Mouse (Mus musculus): ENCODE results near the gene Bet1. TPM values are rescaled to one million over a fixed set of nuclear protein-coding genes. Genes with fewer than 3 reads are reported as not detected.

Bet1 gene
- 31.5 and 36.7 TPM in 2 replicates for polyA plus RNA-seq (2015; fragmentation: Nextera tagmentation; extraction: Ambion mirVana)

DNA sequence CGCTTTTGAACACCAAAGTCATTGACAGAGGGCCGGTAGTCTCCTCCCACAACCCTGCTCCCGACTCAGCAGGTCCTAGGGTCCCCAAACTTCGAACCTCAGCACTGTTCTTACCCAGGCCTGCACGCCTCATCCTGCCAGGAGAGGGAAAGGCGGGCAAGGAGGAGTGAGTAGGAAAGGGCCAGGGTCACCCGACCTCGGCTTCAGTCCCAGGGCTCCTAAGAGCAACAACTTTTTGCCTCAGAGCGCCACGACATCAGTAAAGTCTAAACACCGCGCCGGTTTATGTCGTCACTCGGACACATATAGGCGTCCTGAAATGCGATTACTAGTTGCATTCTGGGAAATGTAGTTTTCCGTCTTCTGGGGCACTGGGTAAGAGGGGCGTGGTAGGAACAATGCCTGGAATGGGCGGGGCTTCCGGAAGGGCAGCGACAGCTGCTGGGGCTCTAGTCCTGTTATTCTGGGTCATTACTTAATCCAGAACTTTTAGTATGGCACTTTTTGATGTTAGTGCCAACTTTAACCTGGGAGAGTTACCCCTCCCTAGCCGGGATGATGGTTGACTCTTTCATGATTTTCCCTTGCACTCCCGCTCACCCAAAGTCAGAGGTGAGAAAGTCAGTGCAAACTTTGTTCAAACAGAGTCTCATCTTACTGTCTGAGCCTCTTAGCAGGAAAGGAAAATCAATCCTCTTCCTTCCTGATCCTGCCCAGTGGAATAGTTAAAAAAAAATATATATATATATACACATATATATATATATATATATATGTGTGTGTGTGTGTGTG, at the start of gene Bet1:
Bet1 (minus strand) TSS at position 310 of the 792 bp plus-strand sequence.
- Histone ChIP-seq H3K27me3 (replicated peaks; ENCODE audit: control insufficient read depth, insufficient read depth, low read length) (no peaks in the 10 kb centered on the region), H3K36me3 (ENCODE audit: control insufficient read depth, insufficient read depth) (no peaks in the 10 kb centered on the region)
- 2% methylated on average over 24 of the region's 24 CpGs for WGBS

GRCm38 (mm10) chr6:4132239-4132638, 45.5 kb upstream of the Bet1 start:
- no peaks in the 10 kb centered on the region for H3K9me3 ChIP-seq (ENCODE audit: control insufficient read depth, low read length)
- no peaks in the 10 kb centered on the region for H3K36me3 ChIP-seq (ENCODE audit: control insufficient read depth, insufficient read depth)
- no peaks in the 10 kb centered on the region for H3K4me1 ChIP-seq (replicated peaks; ENCODE audit: control insufficient read depth, insufficient read depth, low read length)
- H3K27me3 ChIP-seq (replicated peaks; ENCODE audit: control insufficient read depth, insufficient read depth, low read length): no peaks in the 10 kb centered on the region
- H3K4me2 ChIP-seq (ENCODE audit: low read length): no peak overlapping the region
- H3K4me3 ChIP-seq (replicated peaks; ENCODE audit: low read length): no peak overlapping the region
- ATAC-seq: no peak
- no peak overlapping the region for H3K9ac ChIP-seq (replicated peaks; ENCODE audit: low read depth, low read length)
- 65% methylated on average over 7 of the region's 7 CpGs for WGBS
- H3K27ac ChIP-seq (ENCODE audit: low read length): no peak overlapping the region

More for the DNA sequence above, at the start of gene Bet1:
- Histone ChIP-seq H3K4me2 (ENCODE audit: low read length) (peak within 1 kb of the TSS; percentile 65), H3K4me1 (replicated peaks; ENCODE audit: control insufficient read depth, insufficient read depth, low read length) (peaks cover 3% of the 10 kb centered on the region), H3K9me3 (ENCODE audit: control insufficient read depth, low read length) (no peaks in the 10 kb centered on the region), H3K27ac (ENCODE audit: low read length) (no peak within 1 kb of the TSS), H3K4me3 (replicated peaks; ENCODE audit: low read length) (peak within 1 kb of the TSS; percentile 96), H3K9ac (replicated peaks; ENCODE audit: low read depth, low read length) (peak within 1 kb of the TSS; percentile 72)
- ATAC-seq: peak; percentile 100

GRCm38 (mm10) chr6:4131149-4131548, 44.4 kb upstream of the Bet1 start:
- 30% methylated on average over 2 of the region's 2 CpGs for WGBS
- H3K27me3 ChIP-seq (replicated peaks; ENCODE audit: control insufficient read depth, insufficient read depth, low read length): no peaks in the 10 kb centered on the region

DNA sequence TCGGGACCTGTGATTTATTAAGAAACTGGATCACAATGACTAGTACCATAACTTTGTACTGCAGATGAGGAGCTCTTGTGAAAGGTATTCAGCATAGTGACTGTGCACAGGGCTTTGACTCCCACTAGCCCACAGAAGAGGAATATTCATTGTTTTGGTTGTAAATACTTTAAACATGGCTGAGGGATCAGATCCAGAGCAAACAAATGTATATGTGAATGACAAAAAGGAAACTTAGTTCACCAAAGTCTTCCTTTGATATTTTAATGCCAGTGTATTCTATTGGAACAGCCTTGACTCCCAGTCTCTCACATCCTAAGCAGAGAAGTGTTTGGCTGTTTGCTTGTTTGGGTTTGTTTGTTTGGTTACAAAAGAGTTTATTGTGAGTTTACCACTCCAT, 31.8 kb upstream of the Bet1 start:
- H3K4me3 ChIP-seq (replicated peaks; ENCODE audit: low read length): no peak overlapping the region
- no peak for ATAC-seq
- no peak overlapping the region for H3K27ac ChIP-seq (ENCODE audit: low read length)
- WGBS: 91% methylated on average over 1 of the region's 1 CpGs
- no peaks in the 10 kb centered on the region for H3K9me3 ChIP-seq (ENCODE audit: control insufficient read depth, low read length)
- no peaks in the 10 kb centered on the region for H3K36me3 ChIP-seq (ENCODE audit: control insufficient read depth, insufficient read depth)
- H3K4me1 ChIP-seq (replicated peaks; ENCODE audit: control insufficient read depth, insufficient read depth, low read length): no peaks in the 10 kb centered on the region
- H3K4me2 ChIP-seq (ENCODE audit: low read length): no peak overlapping the region
- no peaks in the 10 kb centered on the region for H3K27me3 ChIP-seq (replicated peaks; ENCODE audit: control insufficient read depth, insufficient read depth, low read length)
- H3K9ac ChIP-seq (replicated peaks; ENCODE audit: low read depth, low read length): no peak overlapping the region

More at GRCm38 (mm10) chr6:4131149-4131548, 44.4 kb upstream of the Bet1 start:
- ATAC-seq: no peak
- H3K4me3 ChIP-seq (replicated peaks; ENCODE audit: low read length): no peak overlapping the region
- H3K9me3 ChIP-seq (ENCODE audit: control insufficient read depth, low read length): no peaks in the 10 kb centered on the region
- no peaks in the 10 kb centered on the region for H3K4me1 ChIP-seq (replicated peaks; ENCODE audit: control insufficient read depth, insufficient read depth, low read length)
- no peaks in the 10 kb centered on the region for H3K36me3 ChIP-seq (ENCODE audit: control insufficient read depth, insufficient read depth)
- no peak overlapping the region for H3K4me2 ChIP-seq (ENCODE audit: low read length)
- H3K9ac ChIP-seq (replicated peaks; ENCODE audit: low read depth, low read length): no peak overlapping the region
- no peak overlapping the region for H3K27ac ChIP-seq (ENCODE audit: low read length)

DNA sequence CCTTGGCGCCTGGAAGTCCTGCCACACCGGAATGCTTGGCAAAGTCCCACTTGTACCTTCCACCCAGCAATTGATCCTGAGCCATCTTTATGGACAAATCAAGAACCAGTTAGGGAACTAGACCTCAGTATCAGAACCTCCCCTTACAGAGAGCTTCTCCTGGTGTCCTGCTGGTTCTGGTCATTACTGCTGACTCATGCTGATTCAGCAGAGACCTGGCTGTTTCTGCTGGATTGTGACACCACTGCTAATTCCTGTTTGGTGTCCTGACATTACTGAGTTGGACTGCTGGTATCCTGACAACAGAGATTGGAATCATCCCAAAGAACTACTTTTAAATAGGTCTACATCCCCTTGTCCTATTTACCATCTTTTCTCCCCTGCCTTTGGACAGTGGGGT, 3.7 kb upstream of the Bet1 start:
- no peaks in the 10 kb centered on the region for H3K36me3 ChIP-seq (ENCODE audit: control insufficient read depth, insufficient read depth)
- H3K27ac ChIP-seq (ENCODE audit: low read length): no peak overlapping the region
- no peak overlapping the region for H3K4me2 ChIP-seq (ENCODE audit: low read length)
- ATAC-seq: no peak
- H3K4me3 ChIP-seq (replicated peaks; ENCODE audit: low read length): no peak overlapping the region
- WGBS: 91% methylated on average over 2 of the region's 2 CpGs
- peaks cover 3% of the 10 kb centered on the region for H3K4me1 ChIP-seq (replicated peaks; ENCODE audit: control insufficient read depth, insufficient read depth, low read length)
- H3K9me3 ChIP-seq (ENCODE audit: control insufficient read depth, low read length): no peaks in the 10 kb centered on the region
- H3K9ac ChIP-seq (replicated peaks; ENCODE audit: low read depth, low read length): no peak overlapping the region
- no peaks in the 10 kb centered on the region for H3K27me3 ChIP-seq (replicated peaks; ENCODE audit: control insufficient read depth, insufficient read depth, low read length)

DNA sequence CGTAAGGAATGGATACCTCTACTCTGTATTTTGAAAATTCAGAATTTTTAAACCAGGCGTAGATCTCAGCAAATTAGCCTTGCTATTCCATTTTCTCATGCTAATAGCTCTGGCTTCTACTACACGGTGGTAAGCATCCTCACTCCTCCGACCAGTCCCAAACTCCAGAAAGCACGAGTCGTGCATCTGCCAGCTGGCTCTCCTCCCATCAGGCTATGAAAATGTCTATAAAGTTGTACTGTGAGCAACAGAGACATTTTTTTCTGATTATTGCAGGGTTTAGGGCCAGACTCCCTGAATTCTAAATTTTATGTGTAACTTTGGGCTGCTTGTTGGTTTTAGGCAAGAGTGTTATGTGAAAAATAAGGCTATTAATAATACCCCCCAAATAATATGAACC, 14.5 kb downstream of the Bet1 start:
- no peak overlapping the region for H3K27ac ChIP-seq (ENCODE audit: low read length)
- 80% methylated on average over 6 of the region's 6 CpGs for WGBS
- no peak overlapping the region for H3K4me2 ChIP-seq (ENCODE audit: low read length)
- no peak for ATAC-seq
- H3K9me3 ChIP-seq (ENCODE audit: control insufficient read depth, low read length): no peaks in the 10 kb centered on the region
- H3K27me3 ChIP-seq (replicated peaks; ENCODE audit: control insufficient read depth, insufficient read depth, low read length): no peaks in the 10 kb centered on the region
- H3K9ac ChIP-seq (replicated peaks; ENCODE audit: low read depth, low read length): no peak overlapping the region
- H3K36me3 ChIP-seq (ENCODE audit: control insufficient read depth, insufficient read depth): no peaks in the 10 kb centered on the region
- H3K4me1 ChIP-seq (replicated peaks; ENCODE audit: control insufficient read depth, insufficient read depth, low read length): no peaks in the 10 kb centered on the region
- no peak overlapping the region for H3K4me3 ChIP-seq (replicated peaks; ENCODE audit: low read length)

- Histone ChIP-seq H3K4me2 (ENCODE audit: low read length) (no peak overlapping the region), H3K27me3 (replicated peaks; ENCODE audit: control insufficient read depth, insufficient read depth, low read length) (no peaks in the 10 kb centered on the region), H3K27ac (ENCODE audit: low read length) (no peak overlapping the region), H3K9ac (replicated peaks; ENCODE audit: low read depth, low read length) (no peak overlapping the region), H3K4me1 (replicated peaks; ENCODE audit: control insufficient read depth, insufficient read depth, low read length) (no peaks in the 10 kb centered on the region), H3K36me3 (ENCODE audit: control insufficient read depth, insufficient read depth) (no peaks in the 10 kb centered on the region), H3K9me3 (ENCODE audit: control insufficient read depth, low read length) (no peaks in the 10 kb centered on the region), H3K4me3 (replicated peaks; ENCODE audit: low read length) (no peak overlapping the region)
- no peak for ATAC-seq
These were observed 17.1 kb downstream of the Bet1 start for GRCm38 (mm10) chr6:4069714-4070113.

GRCm38 (mm10) chr6:4054387-4054786, 32.4 kb downstream of the Bet1 start:
- H3K4me3 ChIP-seq (replicated peaks; ENCODE audit: low read length): no peak overlapping the region
- H3K9me3 ChIP-seq (ENCODE audit: control insufficient read depth, low read length): no peaks in the 10 kb centered on the region
- no peak overlapping the region for H3K9ac ChIP-seq (replicated peaks; ENCODE audit: low read depth, low read length)
- no peaks in the 10 kb centered on the region for H3K4me1 ChIP-seq (replicated peaks; ENCODE audit: control insufficient read depth, insufficient read depth, low read length)
- H3K36me3 ChIP-seq (ENCODE audit: control insufficient read depth, insufficient read depth): no peaks in the 10 kb centered on the region
- no peak overlapping the region for H3K4me2 ChIP-seq (ENCODE audit: low read length)
- no peak overlapping the region for H3K27ac ChIP-seq (ENCODE audit: low read length)
- 94% methylated on average over 4 of the region's 4 CpGs for WGBS
- ATAC-seq: no peak
- H3K27me3 ChIP-seq (replicated peaks; ENCODE audit: control insufficient read depth, insufficient read depth, low read length): no peaks in the 10 kb centered on the region

DNA sequence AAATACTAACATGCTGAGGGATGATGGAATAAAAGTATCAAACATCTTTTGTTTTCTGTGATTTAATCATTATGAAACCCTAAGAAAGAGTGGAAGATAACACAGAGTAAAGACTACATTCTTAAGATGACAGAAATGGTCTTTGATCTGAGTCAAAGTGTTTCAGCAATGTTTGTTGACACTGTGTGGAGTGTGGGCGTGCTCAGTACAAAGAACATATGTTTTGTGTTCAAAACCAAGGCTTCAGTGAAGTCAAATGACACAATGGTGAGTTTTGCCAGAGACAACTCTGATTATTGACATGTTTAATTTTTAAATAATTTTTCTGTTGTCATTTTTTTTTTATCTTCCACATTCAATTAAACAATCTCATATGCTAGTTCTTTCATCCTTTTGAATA, 33.9 kb downstream of the Bet1 start:
- no peak overlapping the region for H3K9ac ChIP-seq (replicated peaks; ENCODE audit: low read depth, low read length)
- H3K4me1 ChIP-seq (replicated peaks; ENCODE audit: control insufficient read depth, insufficient read depth, low read length): no peaks in the 10 kb centered on the region
- H3K4me2 ChIP-seq (ENCODE audit: low read length): no peak overlapping the region
- no peak overlapping the region for H3K27ac ChIP-seq (ENCODE audit: low read length)
- H3K9me3 ChIP-seq (ENCODE audit: control insufficient read depth, low read length): no peaks in the 10 kb centered on the region
- no peak overlapping the region for H3K4me3 ChIP-seq (replicated peaks; ENCODE audit: low read length)
- WGBS: 65% methylated on average over 1 of the region's 1 CpGs
- no peaks in the 10 kb centered on the region for H3K27me3 ChIP-seq (replicated peaks; ENCODE audit: control insufficient read depth, insufficient read depth, low read length)
- no peaks in the 10 kb centered on the region for H3K36me3 ChIP-seq (ENCODE audit: control insufficient read depth, insufficient read depth)
- ATAC-seq: no peak

Data from forebrain, embryonic 16.5 days (tissue).